Mouse (Mus musculus) MEL (cell line): Measurements from ENCODE around the gene Ltc4s. TPM values are rescaled to one million over a fixed set of nuclear protein-coding genes. Genes with fewer than 3 reads are reported as not detected.

Experiments used
- DNase-seq: peaks from one replicate; pipeline ENCODE4 v3.0.0; 2011; ENCODE audit warnings: low read depth, low spot score
- H3K27ac ChIP-seq: 2 replicates; pipeline ENCODE4 v1.5.1; 2012; ENCODE audit warnings: low read depth, mild to moderate bottlenecking, control low read depth, low read length, moderate library complexity; ENCODE audit not compliant: control insufficient read depth
- H3K27me3 ChIP-seq, 2 experiments: fragments of 150-350 bp in 1 of 2; sonication (generic) in 1 of 2; 2 replicates each; pipeline ENCODE4 v1.6.1; 2012; ENCODE audit warnings: low read length in 2 of 2, mild to moderate bottlenecking in 2 of 2, improper control_type of control experiment in 1 of 2, moderate library complexity in 1 of 2; ENCODE audit not compliant: insufficient read depth in 2 of 2, control insufficient read depth in 1 of 2
- H3K36me3 ChIP-seq, 2 experiments: 2 replicates each; pipeline ENCODE4 v1.6.1; 2012 to 2014; ENCODE audit warnings: low read length in 2 of 2, improper control_type of control experiment in 1 of 2, inconsistent platforms in 1 of 2, mild to moderate bottlenecking in 1 of 2; ENCODE audit not compliant: insufficient read depth in 2 of 2, control insufficient read depth in 1 of 2
- H3K4me1 ChIP-seq, 2 experiments: fragments of 150-350 bp in 1 of 2; sonication (generic) in 1 of 2; 2 replicates each; pipeline ENCODE4 v1.6.1; 2012; ENCODE audit warnings: low read length in 2 of 2, improper control_type of control experiment in 1 of 2, mild to moderate bottlenecking in 1 of 2; ENCODE audit not compliant: insufficient read depth in 2 of 2, control insufficient read depth in 1 of 2
- H3K4me3 ChIP-seq, 2 experiments: fragments of 150-350 bp in 1 of 2; sonication (generic) in 1 of 2; 2 replicates each; pipeline ENCODE4 v1.5.1; 2012; ENCODE audit warnings: low read depth in 2 of 2, low read length in 2 of 2, mild to moderate bottlenecking in 2 of 2, moderate library complexity in 2 of 2, control low read depth in 1 of 2, improper control_type of control experiment in 1 of 2; ENCODE audit not compliant: control insufficient read depth in 1 of 2, insufficient read depth in 1 of 2
- H3K79me2 ChIP-seq: 2 replicates; pipeline ENCODE4 v1.6.1; 2012; ENCODE audit warnings: mild to moderate bottlenecking, low read length, moderate library complexity; ENCODE audit not compliant: control insufficient read depth, poor library complexity, insufficient read depth
- H3K9ac ChIP-seq: 2 replicates; pipeline ENCODE4 v1.6.1; 2012; ENCODE audit warnings: low read depth, mild to moderate bottlenecking, control low read depth, low read length, moderate library complexity; ENCODE audit not compliant: control insufficient read depth, poor library complexity, severe bottlenecking
- H3K9me3 ChIP-seq: fragments of 150-350 bp; sonication (generic); replicated peaks from 2 replicates; pipeline ENCODE4 v1.6.1; 2012; ENCODE audit warnings: mild to moderate bottlenecking, low read length, improper control_type of control experiment, moderate library complexity; ENCODE audit not compliant: insufficient read depth
- ELF1 ChIP-seq: IDR thresholded peaks from 2 replicates; pipeline ENCODE4 v1.6.1; 2014; ENCODE audit warnings: low read depth, mild to moderate bottlenecking, inconsistent platforms, low read length, improper control_type of control experiment, moderate library complexity
- ETS1 ChIP-seq: IDR thresholded peaks from 2 replicates; pipeline ENCODE4 v1.6.1; 2012; ENCODE audit warnings: low read depth, mild to moderate bottlenecking, inconsistent platforms, low read length, improper control_type of control experiment, moderate library complexity
- JUND ChIP-seq: IDR thresholded peaks from 2 replicates; pipeline ENCODE4 v1.6.1; 2011; ENCODE audit warnings: low read depth, mild to moderate bottlenecking, improper control_type of control experiment, low read length
- MEF2A ChIP-seq: IDR thresholded peaks from 2 replicates; pipeline ENCODE4 v1.6.1; 2014; ENCODE audit warnings: low read depth, mild to moderate bottlenecking, inconsistent platforms, low read length, improper control_type of control experiment; ENCODE audit not compliant: poor library complexity, insufficient replicate concordance, severe bottlenecking; ENCODE audit errors: extremely low read depth
- MXI1 ChIP-seq: IDR thresholded peaks from 2 replicates; pipeline ENCODE4 v1.6.1; 2011; ENCODE audit warnings: mild to moderate bottlenecking, low read depth, low read length, improper control_type of control experiment
- POLR2AphosphoS5 ChIP-seq: IDR thresholded peaks from 2 replicates; pipeline ENCODE4 v1.6.1; 2012; ENCODE audit warnings: low read depth, borderline replicate concordance, mild to moderate bottlenecking, inconsistent platforms, low read length, moderate library complexity, mixed read lengths
- RAD21 ChIP-seq: IDR thresholded peaks from 2 replicates; pipeline ENCODE4 v1.6.1; 2011; ENCODE audit warnings: mild to moderate bottlenecking, low read depth, low read length, improper control_type of control experiment
- SIN3A ChIP-seq: IDR thresholded peaks from 2 replicates; pipeline ENCODE4 v1.6.1; 2012; ENCODE audit warnings: low read length, improper control_type of control experiment, inconsistent platforms
- SMC3 ChIP-seq: IDR thresholded peaks from 2 replicates; pipeline ENCODE4 v1.6.1; 2011; ENCODE audit warnings: low read depth, low read length, improper control_type of control experiment
- TAL1 ChIP-seq: IDR thresholded peaks from 2 replicates; pipeline ENCODE4 v1.6.1; 2012; ENCODE audit warnings: mild to moderate bottlenecking, inconsistent platforms, low read length, moderate library complexity, mixed read lengths
- TCF12 ChIP-seq: IDR thresholded peaks from 2 replicates; pipeline ENCODE4 v1.6.1; 2014; ENCODE audit warnings: low read depth, mild to moderate bottlenecking, inconsistent platforms, low read length, improper control_type of control experiment, moderate library complexity
- USF1 ChIP-seq: IDR thresholded peaks from 2 replicates; pipeline ENCODE4 v1.6.1; 2014; ENCODE audit warnings: low read depth, mild to moderate bottlenecking, inconsistent platforms, low read length, improper control_type of control experiment, moderate library complexity
- ZC3H11A ChIP-seq: IDR thresholded peaks from 2 replicates; pipeline ENCODE4 v1.6.1; 2012; ENCODE audit warnings: low read depth, mild to moderate bottlenecking, inconsistent platforms, low read length, improper control_type of control experiment
- ZNF384 ChIP-seq: IDR thresholded peaks from 2 replicates; pipeline ENCODE4 v1.6.1; 2012; ENCODE audit warnings: low read depth, mild to moderate bottlenecking, inconsistent platforms, low read length, improper control_type of control experiment
- polyA plus RNA-seq, 2 experiments: library from polyadenylated mRNA; stranded (reverse) in 1 of 2; unstranded in 1 of 2; fragments of >175 nt in 1 of 2; fragments of >200 nt in 1 of 2; gene quantifications; 2 replicates each; pipeline versions ENCODE4 v1.2.1 to v1.2.4; 2012; ENCODE audit warnings: low replicate concordance in 2 of 2, low read depth in 1 of 2; ENCODE audit not compliant: insufficient read length in 2 of 2, insufficient read depth in 1 of 2, missing spikeins in 1 of 2
- total RNA-seq: library from RNA; depleted of rRNA; stranded (reverse); fragments of 300-350 nt; gene quantifications from 2 replicates; pipeline ENCODE4 v1.2.3, GENCODE M21; 2012

Gene Ltc4s
- total and polyA plus RNA-seq, 3 experiments: 3.1 to 3.4 TPM; not detected in 1

GRCm38 (mm10) chr11:50194793-50195192 lies 43.6 kb downstream of the Ltc4s start:
- Histone ChIP-seq H3K27me3 (no peaks in the 10 kb centered on the region), H3K9ac (no peak overlapping the region), H3K27ac (no peak overlapping the region), H3K36me3 (no peaks in the 10 kb centered on the region; a peak in 1 of 4 replicates), H3K79me2 (no peaks in the 10 kb centered on the region), H3K4me3 (no peak overlapping the region), H3K4me1 (no peaks in the 10 kb centered on the region)
- no peak for DNase-seq
- no peak for TF ChIP-seq ZC3H11A
- no peak for TF ChIP-seq USF1
- no peak for TF ChIP-seq SIN3A
- no peak for TF ChIP-seq SMC3
- no peak for TF ChIP-seq MEF2A
- no peak for TF ChIP-seq JUND
- TF ChIP-seq, all 39 proteins: peak for 0
- H3K9me3 ChIP-seq: no peaks in the 10 kb centered on the region

GRCm38 (mm10) chr11:50194070-50194469 lies 44.3 kb downstream of the Ltc4s start:
- TF ChIP-seq ELF1: no peak
- no peak for TF ChIP-seq MXI1
- no peak for TF ChIP-seq SMC3
- no peak for TF ChIP-seq TCF12
- TF ChIP-seq RAD21: no peak
- no peak for TF ChIP-seq TAL1
- TF ChIP-seq POLR2AphosphoS5: no peak
- no peak overlapping the region for H3K9ac ChIP-seq
- no peak for DNase-seq

GRCm38 (mm10) chr11:50192278-50192677 lies 46.1 kb downstream of the Ltc4s start:
- H3K9ac ChIP-seq: no peak overlapping the region
- H3K9me3 ChIP-seq: no peaks in the 10 kb centered on the region
- TF ChIP-seq ETS1: no peak
- peak; percentile 19 for TF ChIP-seq ZNF384
- TF ChIP-seq, all 39 proteins: peak for 1
- no peaks in the 10 kb centered on the region for H3K4me1 ChIP-seq
- H3K27me3 ChIP-seq: no peaks in the 10 kb centered on the region
- no peak overlapping the region for H3K27ac ChIP-seq
- H3K79me2 ChIP-seq: no peaks in the 10 kb centered on the region
- H3K36me3 ChIP-seq: no peaks in the 10 kb centered on the region
- no peak for DNase-seq
- H3K4me3 ChIP-seq: no peak overlapping the region

More at GRCm38 (mm10) chr11:50194070-50194469, 44.3 kb downstream of the Ltc4s start:
- Histone ChIP-seq H3K4me3 (no peak overlapping the region), H3K36me3 (no peaks in the 10 kb centered on the region; a peak in 1 of 4 replicates), H3K79me2 (no peaks in the 10 kb centered on the region), H3K27ac (no peak overlapping the region), H3K27me3 (no peaks in the 10 kb centered on the region), H3K9me3 (no peaks in the 10 kb centered on the region), H3K4me1 (no peaks in the 10 kb centered on the region)
